Comparison of ENCODE assay signal across 8 mouse cellular contexts in the genomic region with DNA sequence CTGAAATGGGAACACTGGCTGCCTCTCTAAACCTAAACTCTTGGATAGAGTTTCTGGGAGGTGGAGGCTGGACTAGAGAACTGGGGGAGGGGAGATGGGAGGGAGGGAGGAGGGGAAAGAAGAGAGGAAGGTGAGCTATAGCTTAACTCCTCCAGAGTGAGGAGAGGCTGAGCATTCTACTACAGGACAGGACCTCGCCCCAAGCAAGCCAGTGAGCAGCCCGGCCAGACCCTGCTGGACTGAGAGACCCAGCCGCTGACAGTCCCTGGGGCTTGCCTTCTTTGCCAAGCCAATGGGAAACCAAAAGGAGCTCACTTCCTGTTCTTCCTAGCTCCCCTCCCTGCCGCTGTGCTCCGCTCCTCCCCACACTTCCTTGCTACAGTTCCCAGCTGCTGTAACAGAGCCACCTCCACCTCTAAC. TPM values are rescaled to one million over a fixed set of nuclear protein-coding genes. Genes with fewer than 3 reads are reported as not detected.
A peak's percentile ranks its signal among the peaks of the same experiment; 100 is the strongest.
DNase-seq lines count a peak whose midpoint lies in the region; ATAC-seq and TF ChIP-seq lines count a peak whose summit lies in the region.

No protein-coding gene starts in this region.

- TF ChIP-seq POLR2A in bone marrow macrophage, adult 2 months (IDR thresholded peaks at IDR 0.05; ENCODE audit: borderline replicate concordance, low read depth, low read length), result no peak

- no peak overlapping the region for H3K9ac ChIP-seq in heart, postnatal 0 days (replicated peaks; ENCODE audit: low read depth, low read length)
- no peak overlapping the region for H3K9ac ChIP-seq in limb, embryonic 13.5 days
- no peak overlapping the region for H3K9ac ChIP-seq in stomach, postnatal 0 days (ENCODE audit: low read length)
- no peak overlapping the region for H3K9ac ChIP-seq in midbrain, postnatal 0 days (replicated peaks; ENCODE audit: low read length, poor library complexity, severe bottlenecking)

- DNase-seq in ES-CJ7 (ENCODE audit: low read depth, low spot score), result peak; percentile 40
- peak; percentile 25 for DNase-seq in heart, postnatal 0 days (ENCODE audit: low spot score)
- peak; percentile 31 for DNase-seq in stomach, postnatal 0 days (ENCODE audit: low spot score)
- DNase-seq in midbrain, postnatal 0 days (ENCODE audit: low spot score), result no peak
- no peak for DNase-seq in right cerebral cortex, adult 2 months (ENCODE audit: low spot score in 2 of 2)
- DNase-seq in left cerebral cortex, postnatal 4 days, result no peak

- no peak for TF ChIP-seq CTCF in bone marrow macrophage, adult 2 months (IDR thresholded peaks at IDR 0.05; ENCODE audit: low read depth, low read length)
- no peak for TF ChIP-seq CTCF in heart, postnatal 0 days (IDR thresholded peaks at IDR 0.05; ENCODE audit: low read depth)
- TF ChIP-seq CTCF in stomach, postnatal 0 days (IDR thresholded peaks at IDR 0.05; ENCODE audit: low read depth), result no peak
- TF ChIP-seq CTCF in midbrain, postnatal 0 days (IDR thresholded peaks at IDR 0.05), result no peak

- H3K4me1 ChIP-seq in bone marrow macrophage, adult 2 months (ENCODE audit: control insufficient read depth, insufficient read depth, low read length), result peaks cover 6% of the 10 kb centered on the region
- H3K4me1 ChIP-seq in heart, postnatal 0 days (ENCODE audit: control insufficient read depth, insufficient read depth), result no peaks in the 10 kb centered on the region
- H3K4me1 ChIP-seq in limb, embryonic 13.5 days, result peaks cover 9% of the 10 kb centered on the region
- no peaks in the 10 kb centered on the region for H3K4me1 ChIP-seq in stomach, postnatal 0 days (replicated peaks; ENCODE audit: control insufficient read depth, insufficient read depth)
- no peaks in the 10 kb centered on the region for H3K4me1 ChIP-seq in midbrain, postnatal 0 days (ENCODE audit: insufficient read depth, low read length)

- no peak overlapping the region for H3K27ac ChIP-seq in bone marrow macrophage, adult 2 months (ENCODE audit: insufficient read depth, low read depth, low read length)
- H3K27ac ChIP-seq in heart, postnatal 0 days (ENCODE audit: low read depth), result 0 out of 2 replicates have a peak overlapping the region, but pooled peaks have one; percentile 2
- H3K27ac ChIP-seq in limb, embryonic 13.5 days, result no peak overlapping the region; the same call in 1 of the 2 replicates
- H3K27ac ChIP-seq in stomach, postnatal 0 days (replicated peaks), result no peak overlapping the region
- no peak overlapping the region for H3K27ac ChIP-seq in midbrain, postnatal 0 days (ENCODE audit: low read depth, low read length)

- intact Hi-C loops in left cerebral cortex, postnatal 4 days (cut with DNase I), result no loop called here

- no peaks in the 10 kb centered on the region for H3K27me3 ChIP-seq in heart, postnatal 0 days (ENCODE audit: control insufficient read depth, insufficient read depth, low read length)
- peaks cover 20% of the 10 kb centered on the region for H3K27me3 ChIP-seq in limb, embryonic 13.5 days
- H3K27me3 ChIP-seq in stomach, postnatal 0 days (ENCODE audit: control insufficient read depth, insufficient read depth, low read length), result no peaks in the 10 kb centered on the region
- H3K27me3 ChIP-seq in midbrain, postnatal 0 days (ENCODE audit: insufficient read depth, low read length), result no peaks in the 10 kb centered on the region

- 0 out of 2 replicates have a peak, but pooled peaks have one; percentile 23 for ATAC-seq in heart, postnatal 0 days (ENCODE audit: insufficient read depth, low read depth)
- ATAC-seq in limb, embryonic 13.5 days (ENCODE audit: low FRiP score, low read depth), result no peak
- peak; percentile 58 for ATAC-seq in stomach, postnatal 0 days (ENCODE audit: low FRiP score, low TSS enrichment)
- no peak for ATAC-seq in midbrain, postnatal 0 days (ENCODE audit: low FRiP score)

- H3K4me3 ChIP-seq in bone marrow macrophage, adult 2 months (ENCODE audit: insufficient read depth, low read length), result peak overlapping the region; percentile 27; the same call in 1 of the 2 replicates
- H3K4me3 ChIP-seq in heart, postnatal 0 days (ENCODE audit: low read depth, low read length), result no peak overlapping the region
- H3K4me3 ChIP-seq in limb, embryonic 13.5 days, result no peak overlapping the region
- H3K4me3 ChIP-seq in stomach, postnatal 0 days (ENCODE audit: low read depth, low read length), result no peak overlapping the region
- H3K4me3 ChIP-seq in midbrain, postnatal 0 days (ENCODE audit: low read depth, low read length), result no peak overlapping the region

- H3K9me3 ChIP-seq in heart, postnatal 0 days (replicated peaks; ENCODE audit: control insufficient read depth, low read length), result no peaks in the 10 kb centered on the region
- no peaks in the 10 kb centered on the region for H3K9me3 ChIP-seq in limb, embryonic 13.5 days
- no peaks in the 10 kb centered on the region for H3K9me3 ChIP-seq in stomach, postnatal 0 days (ENCODE audit: control insufficient read depth, low read length)
- H3K9me3 ChIP-seq in midbrain, postnatal 0 days (ENCODE audit: low read length), result no peaks in the 10 kb centered on the region

- 24% methylated on average over 5 of the region's 5 CpGs for WGBS in heart, postnatal 0 days
- WGBS in limb, embryonic 13.5 days, result 18% methylated on average over 5 of the region's 5 CpGs
- 13% methylated on average over 5 of the region's 5 CpGs for WGBS in stomach, postnatal 0 days
- 35% methylated on average over 5 of the region's 5 CpGs for WGBS in midbrain, postnatal 0 days

- TF ChIP-seq EP300 in heart, postnatal 0 days (IDR thresholded peaks at IDR 0.05; ENCODE audit: low read depth), result no peak
- no peak for TF ChIP-seq EP300 in stomach, postnatal 0 days (optimal IDR thresholded peaks at IDR 0.05)

- H3K4me2 ChIP-seq in heart, postnatal 0 days (ENCODE audit: low read depth, low read length), result peak overlapping the region; percentile 36
- H3K4me2 ChIP-seq in limb, embryonic 13.5 days (replicated peaks), result peak overlapping the region; percentile 48
- H3K4me2 ChIP-seq in stomach, postnatal 0 days (replicated peaks; ENCODE audit: low read depth), result peak overlapping the region; percentile 36; the same call in 1 of the 2 replicates
- H3K4me2 ChIP-seq in midbrain, postnatal 0 days (ENCODE audit: low read depth, low read length, poor library complexity, severe bottlenecking), result no peak overlapping the region

- H3K36me3 ChIP-seq in heart, postnatal 0 days (replicated peaks; ENCODE audit: control insufficient read depth, insufficient read depth, low read length), result peaks cover 41% of the 10 kb centered on the region
- no peaks in the 10 kb centered on the region; the same call in 1 of the 2 replicates for H3K36me3 ChIP-seq in limb, embryonic 13.5 days
- H3K36me3 ChIP-seq in stomach, postnatal 0 days (ENCODE audit: control insufficient read depth, insufficient read depth, low read length), result peaks cover 6% of the 10 kb centered on the region; the same call in 1 of the 2 replicates
- H3K36me3 ChIP-seq in midbrain, postnatal 0 days (ENCODE audit: insufficient read depth, low read length), result peaks cover 57% of the 10 kb centered on the region

RNA-seq across cellular contexts. Expression of gene Map1a, which starts 19.6 kb away (rescaled TPM):
- polyA plus RNA-seq in bone marrow macrophage, adult 2 months (2012; ENCODE audit: insufficient read depth, insufficient read length, missing spikeins), result 0.33 and 0.66 TPM in 2 replicates
- 14.5 and 24.9 TPM in 2 replicates for total RNA-seq in heart, postnatal 0 days (2014; rRNA removed; ENCODE audit: low replicate concordance)
- polyA plus RNA-seq in heart, postnatal 0 days (2015; fragmentation: Nextera tagmentation; extraction: Ambion mirVana), result 3.7 and 4.8 TPM in 2 replicates
- polyA plus RNA-seq in limb, embryonic 13.5 days (2015; fragmentation: Nextera tagmentation; extraction: Ambion mirVana), result 3.1 and 4.5 TPM in 2 replicates
- polyA plus RNA-seq in stomach, postnatal 0 days (2015; fragmentation: Nextera tagmentation; extraction: Ambion mirVana), result 1.3 and 2.1 TPM in 2 replicates
- total RNA-seq in midbrain, postnatal 0 days (2014; rRNA removed), result 137 and 154 TPM in 2 replicates
- 48.1 and 49.4 TPM in 2 replicates for polyA plus RNA-seq in midbrain, postnatal 0 days (2015; fragmentation: Nextera tagmentation; extraction: Ambion mirVana)
- 100 to 1,000 TPM; 161 to 189 TPM for total RNA-seq in left cerebral cortex, postnatal 4 days (2021)

RNA-seq across cellular contexts. Expression of gene Trp53bp1, which starts 37.8 kb away (rescaled TPM):
- 22.2 and 22.6 TPM in 2 replicates for polyA plus RNA-seq in bone marrow macrophage, adult 2 months (2012; ENCODE audit: insufficient read depth, insufficient read length, missing spikeins)
- total RNA-seq in heart, postnatal 0 days (2014; rRNA removed; ENCODE audit: low replicate concordance), result 74.4 and 79.6 TPM in 2 replicates
- 18.5 and 20.3 TPM in 2 replicates for polyA plus RNA-seq in heart, postnatal 0 days (2015; fragmentation: Nextera tagmentation; extraction: Ambion mirVana)
- 89.9 and 99.6 TPM in 2 replicates for polyA plus RNA-seq in limb, embryonic 13.5 days (2015; fragmentation: Nextera tagmentation; extraction: Ambion mirVana)
- polyA plus RNA-seq in stomach, postnatal 0 days (2015; fragmentation: Nextera tagmentation; extraction: Ambion mirVana), result 9.6 and 10.6 TPM in 2 replicates
- total RNA-seq in midbrain, postnatal 0 days (2014; rRNA removed), result 262 and 292 TPM in 2 replicates
- 90.3 and 93.3 TPM in 2 replicates for polyA plus RNA-seq in midbrain, postnatal 0 days (2015; fragmentation: Nextera tagmentation; extraction: Ambion mirVana)
- total RNA-seq in left cerebral cortex, postnatal 4 days (2021), result 100 to 1,000 TPM; 238 to 265 TPM

RNA-seq across cellular contexts. Expression of gene Ppip5k1, which starts 46.2 kb away (rescaled TPM):
- polyA plus RNA-seq in bone marrow macrophage, adult 2 months (2012; ENCODE audit: insufficient read depth, insufficient read length, missing spikeins), result 13.8 and 15.0 TPM in 2 replicates
- 4.4 and 5.2 TPM in 2 replicates for total RNA-seq in heart, postnatal 0 days (2014; rRNA removed; ENCODE audit: low replicate concordance)
- polyA plus RNA-seq in heart, postnatal 0 days (2015; fragmentation: Nextera tagmentation; extraction: Ambion mirVana), result 8.5 and 9.0 TPM in 2 replicates
- 8.1 and 8.8 TPM in 2 replicates for polyA plus RNA-seq in limb, embryonic 13.5 days (2015; fragmentation: Nextera tagmentation; extraction: Ambion mirVana)
- 13.9 and 14.1 TPM in 2 replicates for polyA plus RNA-seq in stomach, postnatal 0 days (2015; fragmentation: Nextera tagmentation; extraction: Ambion mirVana)
- 16.9 and 22.1 TPM in 2 replicates for total RNA-seq in midbrain, postnatal 0 days (2014; rRNA removed)
- polyA plus RNA-seq in midbrain, postnatal 0 days (2015; fragmentation: Nextera tagmentation; extraction: Ambion mirVana), result 18.5 and 20.0 TPM in 2 replicates
- 10 to 100 TPM; 24.7 to 30.8 TPM for total RNA-seq in left cerebral cortex, postnatal 4 days (2021)

RNA-seq across cellular contexts. Expression of gene Ckmt1, which starts 48.5 kb away (rescaled TPM):
- polyA plus RNA-seq in bone marrow macrophage, adult 2 months (2012; ENCODE audit: insufficient read depth, insufficient read length, missing spikeins), result not detected in 2 replicates
- 0.54 and 1.4 TPM in 2 replicates for total RNA-seq in heart, postnatal 0 days (2014; rRNA removed; ENCODE audit: low replicate concordance)
- 2.6 TPM in 2 replicates for polyA plus RNA-seq in heart, postnatal 0 days (2015; fragmentation: Nextera tagmentation; extraction: Ambion mirVana)
- 2.6 and 3.4 TPM in 2 replicates for polyA plus RNA-seq in limb, embryonic 13.5 days (2015; fragmentation: Nextera tagmentation; extraction: Ambion mirVana)
- 625 and 652 TPM in 2 replicates for polyA plus RNA-seq in stomach, postnatal 0 days (2015; fragmentation: Nextera tagmentation; extraction: Ambion mirVana)
- 105 and 147 TPM in 2 replicates for total RNA-seq in midbrain, postnatal 0 days (2014; rRNA removed)
- polyA plus RNA-seq in midbrain, postnatal 0 days (2015; fragmentation: Nextera tagmentation; extraction: Ambion mirVana), result 120 and 144 TPM in 2 replicates
- total RNA-seq in left cerebral cortex, postnatal 4 days (2021), result 100 to 1,000 TPM; 119 to 134 TPM

Comparison
In these comparisons a context has a peak if more than half of its experiments do, and no peak if none do; other contexts are left out.
1. DNase-seq: peak in ES-CJ7 (single experiment), heart, postnatal 0 days (single experiment) and stomach, postnatal 0 days (single experiment); none in midbrain, postnatal 0 days (single experiment), right cerebral cortex, adult 2 months (0 of 2) and left cerebral cortex, postnatal 4 days (single experiment).
2. ATAC-seq: peak in heart, postnatal 0 days (single experiment) and stomach, postnatal 0 days (single experiment); none in limb, embryonic 13.5 days (single experiment) and midbrain, postnatal 0 days (single experiment).